Mouse (Mus musculus): ENCODE results near the gene Ube3a.

Gene Ube3a

DNA sequence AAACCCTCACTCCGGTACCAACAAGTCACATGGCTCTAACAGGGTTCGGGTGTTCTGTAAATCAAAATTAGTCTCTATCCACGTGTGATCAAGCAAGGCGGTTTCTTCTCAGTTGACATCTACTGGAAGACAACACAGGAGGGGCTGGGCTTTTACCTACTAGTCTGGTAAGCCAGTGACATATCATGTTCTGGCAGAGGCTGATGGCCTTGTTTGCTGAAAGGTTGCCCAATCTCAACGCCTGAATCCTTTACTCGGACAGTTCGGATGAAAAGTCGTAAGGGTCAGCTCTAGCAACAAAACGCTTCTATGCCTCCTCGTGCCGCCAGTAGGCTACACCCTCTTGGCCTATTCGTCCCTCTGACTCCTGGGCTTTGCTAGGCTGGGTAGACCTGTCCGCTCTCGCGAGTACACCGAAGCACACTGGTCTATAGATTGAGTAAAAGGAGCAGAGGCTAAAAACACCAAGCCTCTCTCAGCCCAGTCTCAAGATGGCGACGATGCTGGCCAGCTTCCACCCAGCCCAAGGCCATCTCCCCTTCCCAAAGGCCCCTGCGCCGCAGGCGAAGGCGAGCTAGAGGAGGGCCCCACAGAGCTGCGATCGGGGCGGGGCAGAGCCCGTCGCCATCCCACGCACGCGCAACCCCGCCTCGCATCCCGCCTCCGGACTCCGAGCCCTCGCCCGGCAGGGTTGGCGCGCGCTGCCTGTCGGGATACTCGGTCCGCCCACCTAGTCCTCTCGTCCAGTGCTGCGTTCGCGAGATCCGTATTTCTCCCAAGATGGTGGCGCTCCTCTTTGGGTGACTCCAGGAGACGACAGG, at the start of gene Ube3a:
Ube3a (plus strand) TSS at position 706 of the 821 bp plus-strand sequence.
- peak; percentile 98 for DNase-seq

- DNase-seq: no peak
Measured at GRCm38 (mm10) chr7:59192831-59193230, 35.7 kb upstream of the Ube3a start.

DNA sequence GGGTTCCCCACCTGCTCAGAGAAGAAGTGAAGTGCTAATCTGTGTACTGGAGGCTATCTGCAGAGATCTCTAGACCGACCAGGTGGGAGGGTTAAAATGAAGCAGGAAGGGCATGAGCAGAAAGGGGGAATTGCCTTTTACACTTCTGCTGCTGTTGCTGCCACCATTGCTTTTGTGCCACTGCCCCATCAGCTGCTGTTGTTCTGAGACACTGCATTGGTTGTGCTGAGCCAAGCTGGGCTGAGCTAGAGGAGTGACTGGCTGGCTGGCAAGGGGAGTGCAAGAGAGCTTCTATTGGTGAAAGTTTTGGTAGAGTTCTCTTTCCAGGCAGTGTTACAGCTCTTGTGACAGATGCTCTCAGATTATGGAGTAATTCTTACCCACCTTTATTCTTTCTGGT, 13.6 kb upstream of the Ube3a start:
- DNase-seq: no peak

DNA sequence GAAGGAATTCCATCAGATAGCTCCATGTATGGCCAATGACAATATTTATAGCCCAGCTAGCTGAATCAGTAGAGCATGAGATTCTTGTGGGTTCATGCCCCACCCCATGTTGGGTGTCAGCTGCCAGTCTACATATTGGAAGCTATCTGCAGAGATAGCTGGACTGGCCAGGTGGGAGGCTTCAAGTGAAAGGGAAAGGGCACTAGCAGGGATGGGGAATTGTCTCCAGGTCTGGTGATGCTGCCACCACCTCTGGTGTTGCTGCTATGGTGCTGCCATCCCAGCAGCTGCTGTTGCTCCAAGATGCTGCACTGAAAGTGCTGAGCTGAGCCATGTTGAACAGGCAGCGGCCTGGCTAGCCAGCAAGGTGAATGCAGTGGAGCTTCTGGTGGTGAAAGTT, 7.3 kb upstream of the Ube3a start:
- DNase-seq: no peak

GRCm38 (mm10) chr7:59228866-59229182, 274 bp downstream of the Ube3a start:
- no peak for DNase-seq

GRCm38 (mm10) chr7:59229183-59229911, 797 bp downstream of the Ube3a start:
- peak; percentile 78 for DNase-seq

- no peak for DNase-seq
Measured at GRCm38 (mm10) chr7:59230304-59230703, 1.8 kb downstream of the Ube3a start.

GRCm38 (mm10) chr7:59230768-59231167, 2.2 kb downstream of the Ube3a start:
- no peak for DNase-seq

GRCm38 (mm10) chr7:59231960-59232359, 3.4 kb downstream of the Ube3a start:
- no peak for DNase-seq

DNA sequence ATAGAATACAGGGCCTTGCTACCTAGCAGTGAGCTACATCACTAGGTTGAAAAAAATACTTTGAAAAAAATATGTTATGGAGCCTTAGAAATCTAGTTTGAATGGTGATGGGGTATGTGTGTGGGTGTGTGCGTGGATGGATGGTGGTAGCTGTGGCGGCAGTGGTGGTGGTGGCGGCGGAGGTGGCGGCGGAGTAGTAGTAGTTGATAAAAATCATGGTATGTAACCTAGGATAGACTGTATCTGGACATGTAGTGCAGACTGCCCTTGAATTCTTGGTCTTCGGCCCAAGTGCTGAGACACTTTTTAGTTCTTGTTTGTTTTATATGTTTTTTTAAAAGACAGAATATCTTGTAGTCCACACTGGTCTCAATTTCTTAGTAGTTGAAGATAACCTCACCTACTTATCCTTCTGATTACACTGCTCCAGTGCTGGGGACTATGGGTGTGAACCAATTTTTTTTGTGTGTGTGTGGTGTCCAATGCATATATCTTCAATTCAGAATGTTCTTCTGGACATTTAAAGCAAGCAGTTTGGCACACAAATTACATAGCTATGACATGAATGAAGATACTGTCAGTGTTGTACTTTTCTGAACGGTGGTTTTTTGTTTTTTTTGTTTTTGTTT, 6.3 kb downstream of the Ube3a start:
- no peak for DNase-seq

GRCm38 (mm10) chr7:59243257-59243656, 14.7 kb downstream of the Ube3a start:
- DNase-seq: no peak

DNA sequence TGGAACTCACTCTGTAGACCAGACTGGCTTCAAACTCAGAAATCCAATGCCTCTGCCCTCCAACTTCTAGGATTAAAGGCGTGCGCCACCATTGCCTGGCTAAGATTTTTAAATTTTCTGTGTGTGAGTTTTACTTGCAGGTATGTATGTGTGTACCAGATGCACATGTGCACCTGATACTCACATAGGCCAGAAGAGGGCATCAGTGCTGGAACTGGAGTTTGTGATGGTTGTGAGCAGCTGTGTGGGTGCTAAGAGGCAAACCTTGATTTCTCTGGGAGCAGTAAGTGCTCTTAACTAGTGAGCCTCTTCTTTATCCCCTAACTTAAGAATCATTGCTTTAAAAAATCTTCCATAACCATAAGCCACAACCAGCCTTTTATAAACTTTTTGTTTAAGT, 17.0 kb downstream of the Ube3a start:
- DNase-seq: no peak

DNA sequence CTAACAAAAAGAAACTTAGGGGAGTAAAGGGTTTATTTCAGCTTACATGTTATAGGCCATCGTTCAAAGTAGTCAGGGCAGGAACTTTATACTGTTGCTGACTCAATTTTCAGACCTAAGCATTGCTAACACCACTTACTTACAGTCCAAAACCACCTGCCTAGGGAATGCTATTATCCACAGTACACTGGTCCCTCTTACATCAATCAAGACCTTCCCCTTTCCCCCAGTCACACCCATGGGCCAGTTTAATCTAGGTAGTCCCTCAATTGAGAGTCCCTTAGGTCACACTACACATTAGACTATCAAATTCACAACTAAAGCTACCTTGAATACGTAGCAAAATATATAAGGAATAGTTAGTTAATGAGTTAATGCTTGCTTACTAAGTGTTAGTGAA, 24.8 kb downstream of the Ube3a start:
- DNase-seq: no peak

DNA sequence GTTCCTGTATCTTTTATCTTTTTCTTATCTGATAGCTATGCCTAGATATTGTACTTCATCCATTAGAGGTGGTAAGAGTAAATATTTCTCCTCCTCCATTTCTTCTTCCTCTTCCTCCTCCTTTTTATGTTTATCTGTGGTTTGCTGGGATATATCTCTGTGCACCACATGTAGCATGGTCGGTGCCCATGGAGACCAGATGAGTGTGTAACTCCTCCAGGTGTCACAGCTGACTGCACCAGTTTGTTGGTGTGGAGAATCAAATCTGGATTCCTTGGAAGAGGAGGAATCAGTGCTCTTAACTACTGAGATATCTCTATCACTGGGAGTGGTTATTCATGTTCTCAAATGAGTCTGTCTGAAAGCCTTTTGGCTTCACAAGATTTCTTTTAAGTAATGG, 37.0 kb downstream of the Ube3a start:
- DNase-seq: no peak

GRCm38 (mm10) chr7:59271775-59272174, 43.2 kb downstream of the Ube3a start:
- DNase-seq: no peak

DNA sequence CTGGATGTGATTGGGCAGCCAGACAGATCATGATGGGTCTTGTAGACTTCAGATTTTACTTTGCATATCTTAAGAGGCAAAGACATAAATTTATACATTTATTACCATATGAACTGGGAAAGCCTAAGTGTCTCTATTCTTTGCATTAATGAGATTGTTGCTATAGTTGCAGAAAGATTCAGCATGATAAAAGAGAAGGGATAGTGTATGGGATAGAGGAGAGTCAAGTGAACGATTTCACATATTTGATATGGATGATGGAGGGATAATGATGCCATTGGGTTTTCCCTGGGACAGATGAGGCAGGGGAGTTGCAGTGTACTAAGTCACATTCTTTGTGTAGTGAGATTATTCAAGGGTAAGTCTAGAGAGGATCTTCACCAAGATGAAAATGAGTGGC, 84.0 kb downstream of the Ube3a start:
- DNase-seq: no peak

GRCm38 (mm10) chr7:59322759-59323158, 94.2 kb downstream of the Ube3a start:
- no peak for DNase-seq
